Mouse (Mus musculus) stomach, postnatal 0 days (tissue): ENCODE results near the gene AY358078.

Experiments used
- CTCF ChIP-seq: IDR thresholded peaks from 2 replicates; pipeline ENCODE4 v1.5.1; 2016; ENCODE audit warnings: antibody characterized with exemption, low read depth, mild to moderate bottlenecking, moderate library complexity
- EP300 ChIP-seq: optimal IDR thresholded peaks from 2 replicates; pipeline ENCODE3; 2016; ENCODE audit warnings: antibody characterized with exemption

DNA sequence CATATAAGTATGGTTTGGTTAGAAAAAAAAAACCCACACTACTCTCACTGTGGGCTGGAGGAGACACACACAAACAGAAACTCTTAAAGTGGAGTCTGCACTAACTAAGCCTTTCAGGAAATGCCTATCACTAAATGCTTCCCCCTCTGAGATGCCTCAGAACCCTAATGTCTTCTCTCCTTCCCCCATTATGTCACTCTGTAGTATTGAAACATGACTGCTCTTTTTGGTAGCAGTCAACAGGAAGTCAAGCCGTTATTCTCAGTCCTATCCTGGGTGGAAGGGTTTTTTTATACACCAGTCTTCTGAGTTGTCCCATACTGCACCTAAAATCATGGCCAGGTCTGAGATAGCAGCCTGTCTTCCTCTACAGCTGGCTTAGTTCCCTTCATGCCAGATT, 26.8 kb downstream of the AY358078 start:
- TF ChIP-seq CTCF = no peak
- TF ChIP-seq EP300 = no peak
